Mouse (Mus musculus) urinary bladder, postnatal 4 days (tissue): ENCODE data around the gene Smim13.
A peak's percentile ranks its signal among the peaks of the same experiment; 100 is the strongest.
"Not testable (repeated sequence)": the region's sequence is repeated elsewhere in the genome, so short reads cannot be mapped to it uniquely, and the experiment has no call there.

Source experiments
- DNase-seq, 2 experiments: peaks; one replicate each; pipeline ENCODE4 v3.0.0; 2021 to 2022; ENCODE audit warnings: low spot score in 2 of 2

Smim13 gene

GRCm38 (mm10) chr13:41238035-41238804 lies 11.4 kb upstream of the Smim13 start:
- DNase-seq: no peak

- DNase-seq: no peak
Measured at GRCm38 (mm10) chr13:41238805-41239130, 10.9 kb upstream of the Smim13 start.

DNA sequence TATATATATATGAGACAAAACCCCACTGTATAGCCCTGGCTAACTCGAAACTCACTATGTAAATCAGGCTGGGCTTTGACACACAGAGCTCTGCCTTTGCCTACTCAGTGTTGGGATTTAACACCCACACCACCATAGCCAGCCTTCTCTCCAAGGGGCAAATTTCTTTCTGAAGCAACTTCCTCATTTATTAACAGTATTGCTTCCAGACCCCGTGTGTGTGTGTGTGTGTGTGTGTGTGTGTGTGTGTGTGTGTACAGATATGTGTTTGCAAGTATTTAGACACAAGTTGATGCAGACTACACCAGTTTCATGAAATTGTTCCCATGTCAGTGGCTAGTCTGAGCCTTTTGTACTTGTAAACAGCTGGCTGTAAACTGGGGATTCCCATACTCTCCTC lies 8.1 kb upstream of the Smim13 start:
- no peak for DNase-seq

DNA sequence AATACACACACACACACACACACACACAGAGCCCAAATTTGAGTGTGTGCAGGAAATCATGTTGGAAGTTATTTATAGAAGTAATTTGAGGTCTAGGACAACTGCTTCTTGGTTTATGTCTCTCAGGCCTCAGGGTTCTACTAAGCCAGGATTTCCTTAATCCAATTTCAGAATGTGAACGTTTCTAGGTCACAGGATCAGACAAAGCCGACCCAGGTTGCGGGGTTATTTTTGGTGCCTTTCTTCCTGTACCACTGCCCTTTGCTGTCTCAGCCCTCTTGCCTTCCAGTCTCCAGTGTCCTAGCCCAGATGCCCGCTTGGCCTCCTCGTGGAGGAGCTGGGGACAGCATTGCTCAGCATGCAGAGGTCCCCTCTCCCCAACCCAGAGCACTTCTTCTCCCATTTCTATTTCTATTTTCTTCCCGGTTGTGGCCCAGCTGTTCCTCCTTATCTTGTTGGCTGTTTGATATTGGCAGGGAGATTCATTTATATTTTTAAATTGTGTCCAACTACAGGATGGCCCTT lies 5.3 kb upstream of the Smim13 start:
- DNase-seq: no peak

- DNase-seq: no peak
Measured at GRCm38 (mm10) chr13:41248751-41249520, 708 bp upstream of the Smim13 start.

DNA sequence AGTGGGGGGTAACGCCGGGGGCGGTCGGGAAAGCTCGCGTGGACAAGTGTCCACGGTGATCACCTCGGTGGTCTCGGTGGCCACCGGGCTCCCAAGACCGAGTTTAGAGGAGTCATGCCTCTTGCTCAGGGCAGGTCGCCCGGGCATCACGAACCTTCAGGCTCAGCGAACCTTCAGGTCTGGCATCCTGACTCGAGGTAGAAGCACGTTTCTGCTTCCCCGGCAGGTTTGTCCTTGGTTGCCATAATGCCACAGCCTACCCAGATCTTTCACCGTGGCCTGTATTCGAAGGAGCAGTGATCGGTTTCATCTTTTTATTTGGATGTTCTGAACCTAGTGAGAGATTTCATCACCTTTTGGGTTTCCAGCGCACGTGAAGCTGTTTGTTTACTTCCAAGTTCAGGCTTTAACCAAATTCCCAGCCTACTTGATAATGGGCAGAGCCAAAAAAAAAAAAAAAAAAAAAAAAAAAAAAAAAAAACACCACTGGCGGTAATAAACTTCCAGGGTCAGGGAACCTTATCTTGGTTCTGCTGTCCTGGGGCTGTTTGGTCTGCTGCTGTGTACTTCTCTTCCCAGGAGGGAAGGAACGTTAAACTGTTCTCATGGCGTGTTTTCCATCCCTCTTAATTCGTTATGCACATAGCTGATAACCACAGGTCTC lies 806 bp downstream of the Smim13 start:
- peak in 1 of 2 experiments; percentile 59 for DNase-seq

DNA sequence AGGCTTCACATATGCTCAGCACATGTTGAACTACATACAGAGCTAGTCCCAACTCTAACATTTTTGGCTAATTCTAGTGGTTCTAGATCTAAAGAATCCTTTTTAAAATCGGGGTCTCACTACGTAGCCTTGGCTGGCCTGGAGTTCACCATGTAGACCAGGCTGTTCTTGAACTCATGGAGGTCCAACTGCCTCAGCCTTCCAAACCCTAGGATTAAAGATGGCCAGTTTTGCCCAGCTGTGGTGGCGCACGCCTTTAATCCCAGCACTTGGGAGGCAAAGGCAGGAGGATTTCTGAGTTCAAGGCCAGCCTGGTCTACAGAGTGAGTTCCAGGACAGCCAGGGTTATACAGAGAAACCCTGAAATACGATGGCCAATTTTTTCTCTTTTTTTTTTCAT lies 1.6 kb downstream of the Smim13 start:
- DNase-seq: not testable (repeated sequence)

DNA sequence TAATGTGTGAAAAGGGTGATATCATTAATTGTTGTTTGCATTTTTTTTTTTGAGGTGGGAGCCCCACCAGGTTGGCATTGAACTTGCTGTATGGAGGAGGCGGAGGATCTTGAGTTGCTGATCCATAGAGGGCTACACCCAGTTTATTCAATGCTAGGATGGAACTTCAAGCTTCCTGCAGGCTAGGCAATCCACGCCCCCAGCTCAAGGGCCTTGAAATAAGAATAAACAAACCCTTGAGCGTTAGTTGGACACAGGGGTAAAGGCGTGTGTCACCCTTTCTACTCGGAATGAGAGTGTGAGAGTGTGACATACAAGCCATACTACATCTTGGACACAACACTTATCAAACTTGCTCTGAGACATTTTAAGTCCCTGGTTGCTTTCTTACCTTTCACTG lies 2.0 kb downstream of the Smim13 start:
- no peak for DNase-seq

GRCm38 (mm10) chr13:41252141-41252540 lies 2.5 kb downstream of the Smim13 start:
- no peak for DNase-seq

DNA sequence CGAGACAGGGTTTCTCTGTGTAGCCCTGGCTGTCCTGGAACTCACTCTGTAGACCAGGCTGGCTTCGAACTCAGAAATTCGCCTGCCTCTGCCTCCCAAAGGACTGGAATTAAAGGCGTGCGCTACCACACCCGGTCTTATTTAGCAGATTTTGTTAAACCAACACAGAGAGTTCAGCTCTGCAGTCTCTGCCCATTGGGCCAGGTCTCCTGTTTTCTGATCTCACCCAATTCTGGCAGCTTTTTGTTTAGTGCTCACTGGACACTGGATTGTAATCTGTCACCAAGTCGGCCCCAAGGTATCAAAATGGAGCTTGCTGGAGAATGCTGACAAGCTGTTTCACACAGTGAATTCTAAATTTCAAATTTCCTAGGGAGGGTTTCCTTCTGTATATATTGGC lies 3.1 kb downstream of the Smim13 start:
- no peak for DNase-seq

- DNase-seq: no peak
Measured at GRCm38 (mm10) chr13:41256126-41256525, 6.5 kb downstream of the Smim13 start.

- DNase-seq: no peak
Measured at GRCm38 (mm10) chr13:41256962-41257361, 7.3 kb downstream of the Smim13 start.

DNA sequence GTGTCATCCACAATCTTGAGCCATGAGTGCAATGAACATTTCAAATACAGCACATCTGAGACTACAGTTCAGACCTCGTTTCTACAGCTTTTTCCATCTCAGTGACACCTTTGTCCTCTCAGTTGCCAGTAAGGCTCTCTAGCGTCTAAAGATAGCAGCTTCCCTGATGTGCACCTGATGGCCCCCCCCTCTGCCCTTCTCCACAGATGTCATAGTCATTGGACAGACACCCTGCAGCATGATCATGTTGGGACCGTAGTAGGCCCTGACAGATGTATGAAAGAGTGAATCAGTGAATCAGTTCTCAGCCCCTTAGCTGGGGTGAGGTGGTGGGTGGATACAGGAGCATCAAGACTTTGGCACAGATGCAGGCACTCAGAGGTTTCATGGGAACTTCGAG lies 8.2 kb downstream of the Smim13 start:
- DNase-seq: no peak

DNA sequence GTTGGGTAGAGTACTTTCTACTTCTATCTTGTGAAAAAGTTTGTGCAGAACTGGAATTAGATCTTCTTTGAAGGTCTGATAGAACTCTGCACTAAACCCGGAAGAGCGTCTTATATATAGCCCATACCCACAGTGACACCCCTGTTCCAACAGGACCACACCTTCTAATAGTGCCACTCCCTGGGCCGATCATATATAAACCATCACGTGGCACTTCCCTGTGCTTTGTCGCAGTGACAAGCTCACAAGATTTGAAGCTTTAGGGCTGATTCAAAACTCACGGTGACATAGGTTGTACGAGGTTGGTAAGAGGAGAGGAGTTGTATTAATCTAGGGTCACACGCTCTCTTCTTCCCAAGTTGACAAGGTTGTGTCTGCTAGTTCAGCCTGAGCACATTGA lies 12.0 kb downstream of the Smim13 start:
- DNase-seq: not testable (repeated sequence)

DNA sequence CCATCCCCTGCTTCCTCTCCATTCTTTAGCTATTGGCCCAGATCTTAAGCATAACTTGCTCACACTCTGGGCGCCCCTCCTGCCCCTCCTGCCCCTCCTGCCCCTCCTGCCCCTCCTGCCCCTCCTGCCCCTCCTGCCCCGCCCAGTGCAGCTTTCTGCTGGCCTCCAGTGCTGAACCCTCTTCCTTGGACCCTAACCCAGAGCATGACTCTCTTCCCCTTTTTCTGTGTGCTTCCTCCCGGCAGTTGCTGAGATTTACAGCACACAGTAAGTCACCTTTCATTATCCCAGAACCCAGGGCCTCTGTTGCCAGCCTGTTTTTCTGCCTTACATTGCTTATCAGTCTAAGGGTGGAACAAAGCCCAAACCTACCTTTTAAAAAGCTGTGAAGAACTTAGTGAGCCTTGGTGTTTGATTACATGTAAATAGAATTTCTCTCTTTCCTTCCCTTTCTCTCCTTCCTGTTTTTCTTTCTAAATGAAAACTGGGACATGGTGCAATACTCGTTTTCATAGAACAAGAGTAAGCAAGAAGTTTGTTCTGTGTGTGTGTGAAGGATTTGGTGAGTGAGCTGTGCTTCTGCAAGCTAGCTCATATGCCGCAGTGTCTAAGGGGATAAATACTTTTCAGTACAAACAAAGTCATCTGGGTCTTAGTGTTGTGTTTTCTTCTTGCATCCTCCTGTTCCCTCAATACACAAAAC lies 13.8 kb downstream of the Smim13 start:
- no peak for DNase-seq

DNA sequence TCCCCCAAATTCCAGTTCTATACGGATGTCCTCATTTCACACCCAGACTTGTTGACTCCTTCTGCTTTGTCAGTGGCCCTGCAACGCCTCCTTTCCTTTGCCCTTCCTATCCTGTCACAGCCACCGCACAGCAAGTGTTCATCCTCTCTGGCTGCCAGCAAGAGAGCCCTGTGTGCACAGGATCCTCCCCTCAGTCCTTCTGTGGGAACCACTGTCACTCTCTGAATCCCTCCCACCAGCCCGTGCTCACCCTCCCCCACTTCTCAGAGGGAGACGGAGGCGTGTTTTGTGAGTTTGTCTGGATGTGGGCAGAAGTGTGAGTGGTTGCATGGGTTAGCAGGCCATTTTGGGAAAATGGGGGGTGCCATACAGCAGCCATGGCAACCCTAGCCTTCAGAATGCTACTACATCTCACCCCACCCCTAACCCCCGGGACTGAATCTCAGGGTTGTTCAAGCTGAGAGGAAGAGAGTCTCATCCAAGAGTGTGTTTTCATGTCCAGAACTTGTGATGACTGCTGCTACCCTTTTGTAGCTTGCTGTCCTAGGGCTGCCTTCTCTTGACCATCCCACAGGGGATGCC lies 18.3 kb downstream of the Smim13 start:
- no peak for DNase-seq

- no peak for DNase-seq
Measured at GRCm38 (mm10) chr13:41273927-41274650, 24.4 kb downstream of the Smim13 start, which contains the start of gene Gm17364. Gene Gm17364 (minus strand): TSS chr13:41273977.

DNA sequence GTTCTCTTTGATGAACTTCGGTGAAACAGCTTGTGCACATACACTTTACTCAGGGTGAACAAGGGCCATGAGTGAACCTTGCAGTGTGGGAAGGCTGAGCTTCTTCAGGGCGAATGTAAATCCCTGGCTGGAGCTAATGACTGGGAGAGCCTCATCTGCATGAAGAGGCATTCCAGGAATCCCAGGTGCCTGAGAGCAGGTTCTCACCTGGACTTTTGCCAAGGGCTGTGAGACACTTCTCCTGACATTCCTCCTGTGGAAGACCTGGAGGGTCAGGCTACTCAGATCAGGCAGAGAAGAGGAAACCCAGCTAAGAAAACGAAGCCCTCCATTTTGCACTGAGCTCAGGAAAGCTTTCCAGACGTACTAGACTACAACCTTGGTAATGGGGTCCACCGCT lies 31.1 kb downstream of the Smim13 start:
- no peak for DNase-seq

DNA sequence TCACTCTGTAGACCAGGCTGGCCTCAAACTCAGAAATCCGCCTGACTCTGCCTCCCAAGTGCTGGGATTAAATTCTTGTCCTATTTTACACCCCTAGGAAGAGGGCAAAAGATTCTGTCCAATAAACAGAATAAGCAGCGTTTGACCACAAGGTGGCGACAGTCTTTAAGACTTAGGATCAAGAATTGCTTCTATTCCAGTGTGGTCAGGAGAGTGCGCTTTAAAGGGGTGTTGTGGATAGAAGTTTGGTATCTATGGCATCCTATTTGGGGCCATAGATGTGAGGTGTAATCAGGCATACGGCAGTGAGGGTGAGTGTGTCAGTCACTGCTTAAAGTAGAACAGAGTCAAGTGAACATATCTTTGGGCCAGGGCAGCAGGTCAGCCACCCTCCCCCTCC lies 33.6 kb downstream of the Smim13 start:
- peak; percentile 35 to 65 for DNase-seq

GRCm38 (mm10) chr13:41285448-41285847 lies 35.8 kb downstream of the Smim13 start:
- DNase-seq: no peak

- DNase-seq: no peak
Measured at GRCm38 (mm10) chr13:41286285-41286684, 36.6 kb downstream of the Smim13 start.
